Mouse (Mus musculus) CH12.LX (cell line): ENCODE measurements at regions not wholly inside any gene's neighbourhood (a gene's known extent, or its start where the extent isn't known, plus 50 kb on each side); places are given as distances from the start of the nearest gene placed in this dataset.

Experiments
- BHLHE40 ChIP-seq: IDR thresholded peaks from 2 replicates; pipeline ENCODE4 v1.6.1; 2011; ENCODE audit warnings: mild to moderate bottlenecking, low read depth, low read length, improper control_type of control experiment
- CHD2 ChIP-seq: IDR thresholded peaks from 2 replicates; pipeline ENCODE4 v1.6.1; 2011; ENCODE audit warnings: low read length, improper control_type of control experiment
- CTCF ChIP-seq, 2 experiments: IDR thresholded peaks in 1 of 2; conservative IDR thresholded peaks in 1 of 2; 2 replicates each; pipeline ENCODE4 v1.5.1; 2011 to 2012; ENCODE audit warnings: low read depth in 2 of 2, low read length in 2 of 2, improper control_type of control experiment in 1 of 2, inconsistent platforms in 1 of 2, mild to moderate bottlenecking in 1 of 2, moderate library complexity in 1 of 2
- HCFC1 ChIP-seq: IDR thresholded peaks from 2 replicates; pipeline ENCODE4 v1.6.1; 2012; ENCODE audit warnings: low read depth, mild to moderate bottlenecking, inconsistent platforms, low read length, improper control_type of control experiment
- JUND ChIP-seq: conservative IDR thresholded peaks from 2 replicates; pipeline ENCODE4 v1.6.1; 2011; ENCODE audit warnings: low read depth, low read length, improper control_type of control experiment
- MAFK ChIP-seq: IDR thresholded peaks from 2 replicates; pipeline ENCODE4 v1.6.1; 2011; ENCODE audit warnings: low read length, improper control_type of control experiment; ENCODE audit not compliant: insufficient replicate concordance
- MXI1 ChIP-seq: IDR thresholded peaks from 2 replicates; pipeline ENCODE4 v1.6.1; 2011; ENCODE audit warnings: mild to moderate bottlenecking, low read depth, low read length, improper control_type of control experiment
- RAD21 ChIP-seq: IDR thresholded peaks from 2 replicates; pipeline ENCODE4 v1.6.1; 2011; ENCODE audit warnings: low read depth, mild to moderate bottlenecking, low read length, improper control_type of control experiment, moderate library complexity
- TCF12 ChIP-seq: IDR thresholded peaks from 2 replicates; pipeline ENCODE4 v1.6.1; 2014; ENCODE audit warnings: low read depth, mild to moderate bottlenecking, inconsistent platforms, low read length, improper control_type of control experiment
- ZKSCAN1 ChIP-seq: IDR thresholded peaks from 2 replicates; pipeline ENCODE4 v1.6.1; 2012; ENCODE audit warnings: low read depth, inconsistent platforms, low read length, improper control_type of control experiment, borderline replicate concordance

- TF ChIP-seq MXI1 (no peak), RAD21 (no peak), CTCF (conservative IDR thresholded peaks at IDR 0.05 in 1 of 2, IDR thresholded peaks at IDR 0.05 in 1 of 2; ENCODE audit: low read depth in 2 of 2, low read length in 2 of 2) (no peak), MAFK (no peak), HCFC1 (no peak), ZKSCAN1 (no peak), JUND (no peak), TCF12 (no peak), CHD2 (no peak), BHLHE40 (no peak)
Measured at GRCm38 (mm10) chr6:41161693-41162092, 126.4 kb upstream of the 2210010C04Rik start.
